ENCODE assay signal across 11 mouse cellular contexts in genomic region chr2:165316204-165316603, GRCm38 (mm10). TPM values are rescaled to one million over a fixed set of nuclear protein-coding genes. Genes with fewer than 3 reads are reported as not detected.
A peak's percentile ranks its signal among the peaks of the same experiment; 100 is the strongest.
DNase-seq lines count a peak whose midpoint lies in the region; ATAC-seq lines count a peak whose summit lies in the region.
"Had no signal": no experiment of that assay in that cellular context is flagged by ENCODE, and none has a peak within 500 bp of the region (broad histone marks: within the 10 kb centered on the region; RNA-seq: fewer than 3 reads in every experiment).

No protein-coding gene starts in this region.

- no peak for ATAC-seq in heart, embryonic 11.5 days (replicated peaks; ENCODE audit: insufficient number of reproducible peaks, low FRiP score, low TSS enrichment)
- no peak for ATAC-seq in hindbrain, embryonic 12.5 days (ENCODE audit: low FRiP score)
- peak; percentile 10 for ATAC-seq in midbrain, embryonic 15.5 days (replicated peaks)

- no peak overlapping the region for H3K9ac ChIP-seq in heart, embryonic 11.5 days (ENCODE audit: low read depth, low read length)
- peak overlapping the region; percentile 50 for H3K9ac ChIP-seq in hindbrain, embryonic 12.5 days
- H3K9ac ChIP-seq in midbrain, embryonic 15.5 days, result peak overlapping the region; percentile 11; the same call in 1 of the 2 replicates

- no peak for DNase-seq in heart, embryonic 10.5 days (ENCODE audit: low spot score)
- no peak for DNase-seq in embryonic facial prominence, embryonic 10.5 days (ENCODE audit: low spot score)
- no peak for DNase-seq in urinary bladder, postnatal 25 days (ENCODE audit: low spot score)
- DNase-seq in right cerebral cortex, postnatal 10 days (ENCODE audit: low spot score in 2 of 2), result no peak
- no peak for DNase-seq in adrenal gland, postnatal 25 days

- H3K36me3 ChIP-seq in heart, embryonic 10.5 days, result peaks cover 52% of the 10 kb centered on the region
- peaks cover 13% of the 10 kb centered on the region for H3K36me3 ChIP-seq in heart, embryonic 11.5 days (ENCODE audit: control insufficient read depth, insufficient read depth, low read length)
- H3K36me3 ChIP-seq in embryonic facial prominence, embryonic 10.5 days (replicated peaks), result peaks cover 55% of the 10 kb centered on the region
- H3K36me3 ChIP-seq in hindbrain, embryonic 12.5 days, result peaks cover 41% of the 10 kb centered on the region
- H3K36me3 ChIP-seq in midbrain, embryonic 15.5 days (replicated peaks), result peaks cover 12% of the 10 kb centered on the region; the same call in 1 of the 2 replicates

- H3K9me3 ChIP-seq in heart, embryonic 10.5 days, result no peaks in the 10 kb centered on the region
- H3K9me3 ChIP-seq in heart, embryonic 11.5 days (replicated peaks; ENCODE audit: control insufficient read depth, low read length), result no peaks in the 10 kb centered on the region
- H3K9me3 ChIP-seq in embryonic facial prominence, embryonic 10.5 days, result no peaks in the 10 kb centered on the region
- H3K9me3 ChIP-seq in hindbrain, embryonic 12.5 days (replicated peaks), result no peaks in the 10 kb centered on the region
- H3K9me3 ChIP-seq in midbrain, embryonic 15.5 days, result no peaks in the 10 kb centered on the region

- H3K4me2 ChIP-seq in heart, embryonic 11.5 days, result no peak overlapping the region
- H3K4me2 ChIP-seq in hindbrain, embryonic 12.5 days (replicated peaks), result peak overlapping the region; percentile 31
- peak overlapping the region; percentile 23; the same call in 1 of the 2 replicates for H3K4me2 ChIP-seq in midbrain, embryonic 15.5 days

- peaks cover 6% of the 10 kb centered on the region; the same call in 1 of the 2 replicates for H3K27me3 ChIP-seq in heart, embryonic 10.5 days (ENCODE audit: insufficient read depth, poor library complexity, severe bottlenecking)
- no peaks in the 10 kb centered on the region for H3K27me3 ChIP-seq in heart, embryonic 11.5 days (ENCODE audit: control insufficient read depth, insufficient read depth, low read length)
- peaks cover 4% of the 10 kb centered on the region; the same call in 1 of the 2 replicates for H3K27me3 ChIP-seq in embryonic facial prominence, embryonic 10.5 days (replicated peaks; ENCODE audit: low read depth, poor library complexity, severe bottlenecking)
- no peaks in the 10 kb centered on the region for H3K27me3 ChIP-seq in hindbrain, embryonic 12.5 days
- no peaks in the 10 kb centered on the region for H3K27me3 ChIP-seq in midbrain, embryonic 15.5 days (replicated peaks)

- WGBS in heart, embryonic 10.5 days, result 62% methylated on average over 10 of the region's 10 CpGs
- 63% methylated on average over 10 of the region's 10 CpGs for WGBS in heart, embryonic 11.5 days (ENCODE audit: insufficient replicate concordance)
- WGBS in embryonic facial prominence, embryonic 10.5 days, result 63% methylated on average over 10 of the region's 10 CpGs
- WGBS in hindbrain, embryonic 12.5 days, result 41% methylated on average over 10 of the region's 10 CpGs
- WGBS in midbrain, embryonic 15.5 days, result 31% methylated on average over 10 of the region's 10 CpGs

- H3K27ac ChIP-seq in heart, embryonic 10.5 days, result peak overlapping the region; percentile 1; the same call in 1 of the 2 replicates
- no peak overlapping the region for H3K27ac ChIP-seq in heart, embryonic 11.5 days (ENCODE audit: low read depth, low read length)
- H3K27ac ChIP-seq in embryonic facial prominence, embryonic 10.5 days (replicated peaks), result peak overlapping the region; percentile 71
- H3K27ac ChIP-seq in hindbrain, embryonic 12.5 days, result peak overlapping the region; percentile 97
- peak overlapping the region; percentile 84 for H3K27ac ChIP-seq in midbrain, embryonic 15.5 days

- H3K4me3 ChIP-seq in heart, embryonic 10.5 days, result no peak overlapping the region
- no peak overlapping the region for H3K4me3 ChIP-seq in heart, embryonic 11.5 days (ENCODE audit: low read depth, low read length)
- H3K4me3 ChIP-seq in embryonic facial prominence, embryonic 10.5 days, result peak overlapping the region; percentile 30
- H3K4me3 ChIP-seq in hindbrain, embryonic 12.5 days, result no peak overlapping the region
- H3K4me3 ChIP-seq in midbrain, embryonic 15.5 days, result no peak overlapping the region

- peaks cover 59% of the 10 kb centered on the region for H3K4me1 ChIP-seq in heart, embryonic 10.5 days
- H3K4me1 ChIP-seq in heart, embryonic 11.5 days (ENCODE audit: control insufficient read depth, insufficient read depth, low read length), result peaks cover 48% of the 10 kb centered on the region
- H3K4me1 ChIP-seq in embryonic facial prominence, embryonic 10.5 days, result peaks cover 71% of the 10 kb centered on the region
- peaks cover 56% of the 10 kb centered on the region for H3K4me1 ChIP-seq in hindbrain, embryonic 12.5 days
- H3K4me1 ChIP-seq in midbrain, embryonic 15.5 days, result peaks cover 56% of the 10 kb centered on the region

RNA-seq across cellular contexts. Expression of gene Elmo2, which starts 10.1 kb away (rescaled TPM):
- polyA plus RNA-seq in heart, embryonic 10.5 days (2016; fragmentation: Nextera tagmentation; extraction: Ambion mirVana), result 56.5 and 61.3 TPM in 2 replicates
- polyA plus RNA-seq in heart, embryonic 11.5 days (2014; fragmentation: Nextera tagmentation; extraction: Ambion mirVana), result 50.6 and 59.5 TPM in 2 replicates
- 91.0 and 93.5 TPM in 2 replicates for polyA plus RNA-seq in embryonic facial prominence, embryonic 10.5 days (2016; fragmentation: Nextera tagmentation; extraction: Ambion mirVana)
- polyA plus RNA-seq in hindbrain, embryonic 12.5 days (2016; fragmentation: Nextera tagmentation; extraction: Ambion mirVana), result 88.8 TPM in 2 replicates
- 111 and 115 TPM in 2 replicates for polyA plus RNA-seq in midbrain, embryonic 15.5 days (2015; fragmentation: Nextera tagmentation; extraction: Ambion mirVana)
- total RNA-seq in adrenal gland, postnatal 25 days (2021), result 27.7 and 27.9 TPM in 2 replicates

RNA-seq across cellular contexts. Expression of gene Slc35c2, which starts 28.5 kb away (rescaled TPM):
- 57.3 and 61.9 TPM in 2 replicates for polyA plus RNA-seq in heart, embryonic 10.5 days (2016; fragmentation: Nextera tagmentation; extraction: Ambion mirVana)
- polyA plus RNA-seq in heart, embryonic 11.5 days (2014; fragmentation: Nextera tagmentation; extraction: Ambion mirVana), result 32.4 and 38.9 TPM in 2 replicates
- polyA plus RNA-seq in embryonic facial prominence, embryonic 10.5 days (2016; fragmentation: Nextera tagmentation; extraction: Ambion mirVana), result 59.2 and 64.6 TPM in 2 replicates
- polyA plus RNA-seq in hindbrain, embryonic 12.5 days (2016; fragmentation: Nextera tagmentation; extraction: Ambion mirVana), result 57.1 and 57.9 TPM in 2 replicates
- 72.8 and 74.1 TPM in 2 replicates for polyA plus RNA-seq in midbrain, embryonic 15.5 days (2015; fragmentation: Nextera tagmentation; extraction: Ambion mirVana)
- 53.0 and 62.2 TPM in 2 replicates for total RNA-seq in adrenal gland, postnatal 25 days (2021)

RNA-seq across cellular contexts. Expression of gene Zfp663, which starts 52.3 kb away (rescaled TPM):
- 0.23 and 0.60 TPM in 2 replicates for polyA plus RNA-seq in heart, embryonic 10.5 days (2016; fragmentation: Nextera tagmentation; extraction: Ambion mirVana)
- polyA plus RNA-seq in heart, embryonic 11.5 days (2014; fragmentation: Nextera tagmentation; extraction: Ambion mirVana), result 0.28 and 0.69 TPM in 2 replicates
- 3.0 and 3.2 TPM in 2 replicates for polyA plus RNA-seq in embryonic facial prominence, embryonic 10.5 days (2016; fragmentation: Nextera tagmentation; extraction: Ambion mirVana)
- polyA plus RNA-seq in hindbrain, embryonic 12.5 days (2016; fragmentation: Nextera tagmentation; extraction: Ambion mirVana), result 5.5 and 6.6 TPM in 2 replicates
- polyA plus RNA-seq in midbrain, embryonic 15.5 days (2015; fragmentation: Nextera tagmentation; extraction: Ambion mirVana), result 8.5 and 10.9 TPM in 2 replicates
- total RNA-seq in adrenal gland, postnatal 25 days (2021), result not detected in 2 replicates
- total RNA-seq: adrenal gland, postnatal 36 days; heart, postnatal 25 days had no signal
- polyA plus RNA-seq: testis, adult 2 months had no signal
